Mouse (Mus musculus) MEL (cell line): ENCODE data around the gene Ubac2.

Source experiments
- CTCF ChIP-seq, 3 experiments: IDR thresholded peaks in 2 of 3; conservative IDR thresholded peaks in 1 of 3; 2 replicates each; pipeline ENCODE4 v1.5.1; 2011 to 2012; ENCODE audit warnings: low read length in 3 of 3, low read depth in 2 of 3, mild to moderate bottlenecking in 2 of 3, improper control_type of control experiment in 1 of 3, inconsistent platforms in 1 of 3, mixed read lengths in 1 of 3, moderate library complexity in 1 of 3; ENCODE audit not compliant: control insufficient read depth in 1 of 3, insufficient read depth in 1 of 3, poor library complexity in 1 of 3, severe bottlenecking in 1 of 3
- ETS1 ChIP-seq: IDR thresholded peaks from 2 replicates; pipeline ENCODE4 v1.6.1; 2012; ENCODE audit warnings: low read depth, mild to moderate bottlenecking, inconsistent platforms, low read length, improper control_type of control experiment, moderate library complexity
- HCFC1 ChIP-seq: IDR thresholded peaks from 2 replicates; pipeline ENCODE4 v1.6.1; 2012; ENCODE audit warnings: low read depth, mild to moderate bottlenecking, inconsistent platforms, low read length, improper control_type of control experiment, moderate library complexity
- MAX ChIP-seq: IDR thresholded peaks from 2 replicates; pipeline ENCODE4 v1.6.1; 2011; ENCODE audit warnings: low read length, improper control_type of control experiment
- MXI1 ChIP-seq: IDR thresholded peaks from 2 replicates; pipeline ENCODE4 v1.6.1; 2011; ENCODE audit warnings: mild to moderate bottlenecking, low read depth, low read length, improper control_type of control experiment
- NELFE ChIP-seq: IDR thresholded peaks from 2 replicates; pipeline ENCODE4 v1.6.1; 2011; ENCODE audit warnings: low read depth, low read length, improper control_type of control experiment
- POLR2A ChIP-seq, 2 experiments: IDR thresholded peaks; 2 replicates each; pipeline ENCODE4 v1.6.1; 2011 to 2012; ENCODE audit warnings: low read length in 2 of 2, mild to moderate bottlenecking in 2 of 2, control low read depth in 1 of 2, improper control_type of control experiment in 1 of 2, low read depth in 1 of 2, moderate library complexity in 1 of 2; ENCODE audit not compliant: control insufficient read depth in 1 of 2, insufficient read depth in 1 of 2, poor library complexity in 1 of 2
- RAD21 ChIP-seq: IDR thresholded peaks from 2 replicates; pipeline ENCODE4 v1.6.1; 2011; ENCODE audit warnings: mild to moderate bottlenecking, low read depth, low read length, improper control_type of control experiment
- RCOR1 ChIP-seq: IDR thresholded peaks from 2 replicates; pipeline ENCODE4 v1.6.1; 2012; ENCODE audit warnings: low read depth, mild to moderate bottlenecking, inconsistent platforms, low read length, improper control_type of control experiment
- TCF12 ChIP-seq: IDR thresholded peaks from 2 replicates; pipeline ENCODE4 v1.6.1; 2014; ENCODE audit warnings: low read depth, mild to moderate bottlenecking, inconsistent platforms, low read length, improper control_type of control experiment, moderate library complexity
- UBTF ChIP-seq: IDR thresholded peaks from 2 replicates; pipeline ENCODE4 v1.6.1; 2012; ENCODE audit warnings: low read depth, mild to moderate bottlenecking, inconsistent platforms, low read length, improper control_type of control experiment, moderate library complexity, borderline replicate concordance; ENCODE audit not compliant: insufficient read depth

DNA sequence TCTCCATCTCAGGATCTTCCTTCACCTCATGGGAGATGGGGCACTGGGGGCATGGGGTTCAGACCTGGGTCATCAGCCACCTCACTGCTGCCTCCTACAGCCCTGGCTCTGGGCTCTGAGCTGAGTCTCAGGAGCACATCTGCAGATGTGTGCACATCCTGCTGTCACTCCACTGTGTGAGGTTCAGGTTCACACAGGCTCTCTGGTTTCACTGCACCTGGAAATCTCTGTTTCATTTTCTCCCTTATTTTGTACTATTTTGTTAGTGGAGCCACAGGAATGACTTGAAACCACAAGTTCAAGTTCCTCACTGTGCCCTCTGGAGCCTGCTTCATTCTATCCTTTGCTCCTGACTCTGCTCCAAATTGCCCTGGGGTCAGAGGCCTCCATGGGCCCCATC lies 113.5 kb downstream of the Ubac2 start:
- TF ChIP-seq CTCF (IDR thresholded peaks at IDR 0.05 in 2 of 3, conservative IDR thresholded peaks at IDR 0.05 in 1 of 3; ENCODE audit: control insufficient read depth in 1 of 3, insufficient read depth in 1 of 3, low read depth in 2 of 3, low read length in 3 of 3, poor library complexity in 1 of 3, severe bottlenecking in 1 of 3) (no peak), POLR2A (IDR thresholded peaks at IDR 0.05; ENCODE audit: control insufficient read depth in 1 of 2, insufficient read depth in 1 of 2, low read depth in 1 of 2, low read length in 2 of 2, poor library complexity in 1 of 2) (no peak), NELFE (no peak), TCF12 (no peak), RCOR1 (no peak), HCFC1 (no peak), ETS1 (no peak), MAX (no peak), RAD21 (no peak), UBTF (no peak), MXI1 (no peak)
